Mouse (Mus musculus) CH12.LX (cell line): ENCODE measurements at regions not wholly inside any gene's neighbourhood (a gene's known extent, or its start where the extent isn't known, plus 50 kb on each side); places are given as distances from the start of the nearest gene placed in this dataset.

ENCODE experiments used
- CTCF ChIP-seq, 2 experiments: IDR thresholded peaks in 1 of 2; conservative IDR thresholded peaks in 1 of 2; 2 replicates each; pipeline ENCODE4 v1.5.1; 2011 to 2012; ENCODE audit warnings: low read depth in 2 of 2, low read length in 2 of 2, improper control_type of control experiment in 1 of 2, inconsistent platforms in 1 of 2, mild to moderate bottlenecking in 1 of 2, moderate library complexity in 1 of 2
- E2F4 ChIP-seq: IDR thresholded peaks from 2 replicates; pipeline ENCODE4 v1.6.1; 2011; ENCODE audit warnings: low read depth, low read length, improper control_type of control experiment; ENCODE audit not compliant: insufficient replicate concordance
- EP300 ChIP-seq: IDR thresholded peaks from 2 replicates; pipeline ENCODE4 v1.6.1; 2011; ENCODE audit warnings: low read length, improper control_type of control experiment
- JUND ChIP-seq: conservative IDR thresholded peaks from 2 replicates; pipeline ENCODE4 v1.6.1; 2011; ENCODE audit warnings: low read depth, low read length, improper control_type of control experiment
- MYC ChIP-seq: IDR thresholded peaks from 2 replicates; pipeline ENCODE4 v1.6.1; 2011; ENCODE audit warnings: low read depth, mild to moderate bottlenecking, improper control_type of control experiment, low read length
- POLR2A ChIP-seq: IDR thresholded peaks from 2 replicates; pipeline ENCODE4 v1.6.1; 2011; ENCODE audit warnings: low read depth, mild to moderate bottlenecking, improper control_type of control experiment, low read length
- RCOR1 ChIP-seq: conservative IDR thresholded peaks from 2 replicates; pipeline ENCODE4 v1.6.1; 2012; ENCODE audit warnings: low read depth, mild to moderate bottlenecking, inconsistent platforms, low read length, improper control_type of control experiment

DNA sequence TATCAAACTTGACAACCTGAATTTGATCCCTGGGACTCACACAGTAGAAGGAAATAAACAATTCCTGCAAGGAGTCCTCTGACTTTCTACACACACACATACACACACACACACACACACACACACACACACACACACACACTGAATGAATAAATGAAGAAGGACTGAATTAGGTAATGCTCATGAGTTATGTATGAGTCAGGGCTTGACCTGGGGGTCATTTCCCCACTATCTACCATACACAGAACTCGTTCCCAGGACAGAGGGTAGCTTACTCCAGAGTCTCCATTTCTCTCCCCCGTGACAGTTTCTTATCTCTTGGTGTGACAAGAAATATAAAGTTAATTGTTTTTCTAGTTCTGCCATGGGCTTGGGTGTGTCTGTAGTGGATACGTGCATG lies 50.1 kb upstream of the Gadd45a start:
- TF ChIP-seq POLR2A (no peak), RCOR1 (no peak), EP300 (no peak), E2F4 (no peak), JUND (no peak), MYC (no peak), CTCF (conservative IDR thresholded peaks at IDR 0.05 in 1 of 2, IDR thresholded peaks at IDR 0.05 in 1 of 2; ENCODE audit: low read depth in 2 of 2, low read length in 2 of 2) (no peak)
